Mouse (Mus musculus): Measurements from ENCODE around the gene Endov.

Endov gene

DNA sequence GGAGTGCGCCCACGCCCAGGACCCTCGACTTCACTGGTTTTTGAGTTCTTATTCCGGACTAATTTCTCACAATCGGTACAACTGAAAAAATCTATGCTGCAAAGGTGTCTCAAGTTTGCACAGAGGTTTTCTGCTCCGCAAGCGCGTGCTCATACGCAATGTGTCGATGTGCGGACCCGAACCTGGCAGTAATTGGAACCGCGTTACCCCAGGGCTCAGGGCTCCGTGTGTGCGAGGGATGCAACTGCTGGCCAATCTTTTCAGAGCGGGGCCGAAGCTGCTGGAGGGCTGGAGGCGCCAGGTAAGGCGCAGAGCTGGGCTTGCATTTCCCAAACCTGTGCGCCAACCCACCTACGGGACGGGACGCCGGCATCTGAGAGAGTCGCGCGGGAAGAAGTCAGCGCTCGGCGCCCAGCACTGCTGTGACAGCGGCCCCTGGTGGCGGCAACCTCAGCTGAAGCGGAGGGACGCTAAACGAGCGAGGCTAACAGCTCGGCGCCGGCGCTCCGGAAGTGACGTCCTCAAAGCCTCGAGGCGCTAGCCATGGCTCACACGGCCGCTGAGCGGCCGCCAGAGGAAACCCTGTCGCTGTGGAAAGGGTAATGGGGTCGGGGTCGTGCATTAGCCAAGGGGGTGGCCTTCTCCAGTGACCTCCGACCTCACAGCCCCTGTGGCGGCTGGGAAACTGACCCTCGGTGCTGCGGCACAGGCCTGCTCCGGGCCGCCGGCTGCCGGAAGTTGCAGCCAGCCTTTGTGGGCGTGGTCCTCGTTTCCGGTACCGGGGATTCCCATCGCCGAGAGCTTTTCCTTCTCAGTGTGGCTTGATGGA, at the start of gene Endov:
Gene Endov (plus strand): TSS at position 487 of the 829 bp plus-strand sequence.
- DNase-seq (ENCODE audit: low spot score): peak; percentile 97

GRCm38 (mm10) chr11:119442199-119442598, 48.9 kb upstream of the Endov start:
- no peak for DNase-seq (ENCODE audit: low spot score)

DNA sequence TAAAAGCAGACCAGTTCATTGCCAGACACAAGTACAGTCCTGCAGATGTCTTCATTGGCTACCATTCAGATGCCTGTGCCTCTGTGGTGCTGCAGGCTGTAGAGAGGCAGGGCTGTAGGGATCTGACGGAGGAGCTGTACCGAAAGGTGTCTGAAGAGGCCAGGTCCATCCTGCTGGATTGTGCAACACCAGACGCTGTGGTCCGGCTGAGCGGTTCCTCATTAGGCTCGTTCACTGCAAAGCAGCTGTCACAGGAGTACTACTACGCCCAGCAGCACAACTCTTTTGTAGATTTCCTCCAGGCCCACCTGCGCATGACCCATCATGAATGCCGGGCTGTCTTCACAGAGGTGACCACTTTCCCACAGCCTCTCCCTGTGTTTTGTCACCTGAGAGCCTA, 47.7 kb upstream of the Endov start:
- DNase-seq (ENCODE audit: low spot score): no peak

- peak; percentile 52 for DNase-seq (ENCODE audit: low spot score)
These were observed 35.0 kb upstream of the Endov start for GRCm38 (mm10) chr11:119456097-119456496.

DNA sequence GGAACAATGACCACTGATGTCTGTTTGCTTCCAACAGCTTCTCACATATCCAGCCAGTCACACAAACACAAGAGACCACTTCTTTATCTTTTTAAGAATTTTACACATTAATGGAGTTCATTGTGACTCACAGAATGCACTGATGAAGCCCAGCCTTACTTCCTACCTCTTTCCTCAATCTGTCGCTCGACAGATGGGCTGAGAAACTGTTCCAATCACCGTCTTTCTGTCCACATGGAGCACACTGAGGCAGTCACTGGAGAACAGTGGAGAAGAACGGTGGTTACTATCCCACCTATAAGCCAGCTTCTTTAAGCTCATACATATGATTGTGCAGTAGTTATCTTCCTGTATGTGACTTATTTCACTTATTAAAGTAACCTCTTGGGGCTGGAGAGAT, 13.3 kb upstream of the Endov start:
- DNase-seq (ENCODE audit: low spot score): no peak

DNA sequence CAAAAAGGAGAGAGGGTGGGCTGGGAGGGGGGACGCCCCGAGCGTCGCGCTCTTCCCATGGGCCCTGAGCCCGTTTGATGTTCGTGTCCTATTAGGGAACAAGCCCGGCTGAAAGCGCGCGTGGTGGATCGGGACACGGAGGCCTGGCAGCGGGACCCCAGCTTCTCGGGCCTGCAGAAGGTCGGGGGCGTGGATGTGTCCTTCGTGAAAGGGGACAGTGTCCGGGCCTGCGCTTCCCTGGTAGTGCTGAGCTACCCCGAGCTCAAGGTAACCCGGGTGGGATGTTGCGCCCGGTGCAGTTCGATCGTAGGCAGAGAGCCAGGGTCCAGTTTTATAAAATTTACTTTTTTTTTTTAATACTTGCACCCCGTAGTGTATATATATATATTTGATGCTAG, 542 bp downstream of the Endov start:
- no peak for DNase-seq (ENCODE audit: low spot score)

DNA sequence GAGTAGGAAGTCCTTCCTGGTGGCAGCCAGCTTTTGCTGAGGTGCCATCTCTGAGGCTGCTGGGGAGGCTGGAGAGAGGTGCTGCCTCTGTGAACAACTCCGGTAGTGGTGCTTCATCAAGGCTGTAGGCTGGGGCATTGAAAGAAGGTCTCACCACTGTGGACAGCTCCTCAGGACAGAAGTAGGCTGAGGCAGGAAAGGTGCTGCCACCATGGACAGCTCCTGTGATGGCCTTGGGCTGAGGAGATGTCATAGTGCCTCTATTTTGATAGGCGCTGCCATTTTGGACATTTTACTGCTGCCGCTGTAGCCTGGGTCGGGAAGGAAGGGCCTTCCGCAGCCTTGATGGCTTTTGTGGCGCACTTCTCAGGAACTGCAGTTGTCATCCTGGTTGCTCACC, 1.7 kb downstream of the Endov start:
- no peak for DNase-seq (ENCODE audit: low spot score)

DNA sequence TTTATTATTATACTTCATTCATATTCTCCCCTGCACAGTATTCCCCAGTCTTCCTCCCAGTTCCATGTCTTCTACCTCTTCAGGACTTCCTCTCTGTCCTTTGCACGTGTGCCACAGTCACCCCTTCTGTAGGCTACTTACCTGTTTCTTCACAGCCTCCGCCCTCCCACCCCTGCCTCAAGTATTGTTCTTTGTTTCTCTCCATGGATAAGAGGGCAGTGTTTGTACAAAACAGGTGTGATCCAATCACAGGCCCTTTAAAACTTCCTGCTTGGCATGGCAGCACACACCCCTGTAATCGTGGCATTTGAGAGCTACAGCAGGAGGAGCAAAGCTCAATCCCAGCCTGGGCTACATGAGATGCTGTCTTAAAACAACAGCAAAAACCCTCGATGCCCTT, 2.4 kb downstream of the Endov start:
- DNase-seq (ENCODE audit: low spot score): peak; percentile 45

GRCm38 (mm10) chr11:119496147-119496546, 5.0 kb downstream of the Endov start:
- DNase-seq (ENCODE audit: low spot score): no peak

- DNase-seq (ENCODE audit: low spot score): no peak
These were observed 6.3 kb downstream of the Endov start for GRCm38 (mm10) chr11:119497451-119497850.

DNA sequence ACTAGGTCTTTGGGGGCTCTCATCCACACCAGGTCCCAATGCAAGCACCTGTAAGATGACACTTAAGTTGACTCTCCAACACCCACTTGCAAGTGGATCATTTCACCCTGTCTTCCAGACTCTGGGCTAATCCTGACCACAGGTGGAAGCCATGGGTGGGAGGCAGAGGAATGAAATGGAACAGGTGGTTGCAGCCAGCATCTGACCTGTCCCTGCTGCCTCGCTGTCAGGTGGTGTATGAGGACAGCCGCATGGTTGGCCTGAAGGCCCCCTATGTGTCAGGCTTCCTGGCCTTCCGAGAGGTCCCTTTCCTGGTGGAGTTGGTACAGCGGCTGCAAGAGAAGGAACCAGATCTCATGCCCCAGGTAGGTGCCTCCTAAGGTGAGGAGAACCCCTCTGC, 8.2 kb downstream of the Endov start:
- no peak for DNase-seq (ENCODE audit: low spot score)

DNA sequence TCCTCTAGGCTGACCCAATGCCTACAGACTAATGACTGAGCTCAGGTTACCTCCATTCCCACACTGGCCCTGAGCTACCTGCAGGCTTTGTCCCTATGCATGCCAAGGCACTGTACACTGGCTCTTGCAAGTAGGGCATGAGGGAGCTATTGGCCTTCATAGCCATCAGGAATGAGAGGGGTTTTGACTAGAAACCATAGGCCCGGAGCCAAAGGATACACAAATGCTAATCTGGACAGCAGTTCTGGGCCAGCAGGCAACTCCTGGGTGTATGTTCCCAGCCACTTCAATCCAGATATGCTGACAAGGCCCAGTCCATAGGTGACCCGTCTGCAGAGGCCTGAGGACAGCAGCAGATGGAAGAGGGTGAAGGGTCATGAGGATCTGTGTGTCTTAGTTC, 8.9 kb downstream of the Endov start:
- no peak for DNase-seq (ENCODE audit: low spot score)

DNA sequence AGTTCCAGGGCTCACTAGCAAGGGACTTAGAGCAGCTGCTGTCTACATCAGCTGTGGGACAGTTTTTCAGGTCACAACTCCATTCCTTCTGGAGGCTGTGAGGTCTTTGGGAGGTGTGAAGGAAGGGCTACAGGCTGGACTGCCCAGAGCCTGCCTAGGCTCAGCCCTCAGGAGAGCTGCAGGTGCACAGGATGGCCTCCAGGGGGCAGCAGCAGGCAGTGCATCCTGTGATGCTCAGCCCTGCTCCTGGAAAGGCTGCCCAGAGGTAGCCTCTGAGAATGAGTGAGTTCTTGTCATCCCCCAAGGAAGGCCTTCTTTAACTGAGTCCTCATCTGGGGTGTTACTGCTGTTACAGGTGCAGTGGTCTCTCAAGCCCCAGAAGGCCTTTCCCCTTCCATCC, 12.5 kb downstream of the Endov start:
- peak; percentile 71 for DNase-seq (ENCODE audit: low spot score)

- no peak for DNase-seq (ENCODE audit: low spot score)
These were observed 15.2 kb downstream of the Endov start for GRCm38 (mm10) chr11:119506386-119506785.

DNA sequence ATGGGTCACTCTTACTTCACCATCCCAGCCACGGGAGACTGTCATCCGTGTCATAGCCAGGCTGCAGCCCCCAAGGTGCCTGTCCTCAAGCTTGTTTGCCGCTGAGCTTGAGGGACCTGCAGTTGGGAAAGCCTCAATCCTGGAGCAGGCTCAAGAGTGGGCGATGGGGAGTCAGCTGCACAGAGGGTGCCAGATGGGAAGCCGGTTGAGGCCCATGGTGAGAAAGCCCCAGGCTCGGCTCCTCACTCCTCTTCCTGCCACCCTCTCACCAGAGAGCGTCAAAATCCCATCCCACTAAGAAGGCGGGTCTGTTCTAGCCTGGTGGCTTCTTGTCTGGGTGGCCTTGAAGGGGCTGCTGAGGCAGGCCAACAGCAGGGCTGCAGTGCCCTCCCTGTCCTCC, 16.6 kb downstream of the Endov start:
- no peak for DNase-seq (ENCODE audit: low spot score)

DNA sequence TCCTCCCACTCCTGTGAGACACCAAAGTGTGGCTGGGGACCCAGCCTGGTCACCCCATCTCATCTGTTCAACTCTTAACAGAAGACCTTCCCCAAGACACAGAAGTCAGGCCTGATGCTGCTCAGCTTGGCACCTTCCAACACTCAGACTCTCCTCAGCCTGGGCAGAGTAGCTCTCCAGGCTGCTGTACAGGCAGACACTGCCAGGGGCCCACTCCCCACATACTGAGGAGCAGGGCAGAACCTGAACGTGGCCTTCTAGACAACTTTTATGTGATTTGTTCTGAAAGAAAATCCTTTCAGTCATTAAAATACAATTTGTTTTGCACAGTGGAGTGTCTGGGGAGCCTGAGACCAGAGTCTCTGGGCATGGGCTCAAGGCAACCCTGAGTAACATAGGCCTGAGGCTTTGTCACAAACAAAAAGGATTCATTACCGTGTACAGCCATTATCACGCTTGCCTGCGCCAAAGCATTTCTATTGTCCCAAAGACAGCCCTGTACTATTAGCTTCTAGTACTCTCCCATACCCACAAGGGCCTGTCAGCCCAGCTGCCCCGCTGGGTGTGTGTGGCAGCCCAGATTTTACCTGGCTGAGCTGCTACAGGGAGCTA, 18.1 kb downstream of the Endov start:
- DNase-seq (ENCODE audit: low spot score): no peak

DNA sequence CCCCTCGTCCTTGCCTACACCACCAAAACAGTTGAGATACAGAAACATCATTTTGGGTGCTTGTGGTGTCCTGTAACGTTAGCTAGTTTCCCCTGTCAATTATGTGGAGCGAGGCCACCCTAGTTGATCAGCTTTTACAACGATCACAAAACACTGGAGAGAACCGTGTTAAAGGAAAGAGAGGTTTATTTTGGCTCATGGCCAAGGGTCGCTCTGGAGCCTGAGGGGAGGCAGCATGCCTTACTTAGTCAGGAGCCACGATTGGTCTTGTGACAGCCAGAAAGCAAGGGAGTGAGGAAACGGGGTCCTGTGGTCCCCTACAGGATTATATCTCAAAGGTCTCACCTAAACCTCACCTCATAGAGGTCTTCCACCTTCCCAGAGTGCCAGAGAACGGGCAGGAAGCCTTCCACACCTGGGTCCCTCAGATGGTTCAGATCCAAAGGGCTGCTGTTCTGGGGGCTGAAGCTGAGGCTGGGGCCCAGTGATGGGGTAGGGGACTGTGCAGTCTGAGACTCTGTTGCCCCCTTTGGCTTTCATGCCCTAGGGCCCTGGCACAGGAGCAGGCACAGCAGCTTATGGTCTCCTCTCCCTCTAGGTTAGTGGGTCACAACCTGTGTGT, 22.0 kb downstream of the Endov start:
- no peak for DNase-seq (ENCODE audit: low spot score)

- no peak for DNase-seq (ENCODE audit: low spot score)
These were observed 23.1 kb downstream of the Endov start for GRCm38 (mm10) chr11:119514108-119514860.

DNA sequence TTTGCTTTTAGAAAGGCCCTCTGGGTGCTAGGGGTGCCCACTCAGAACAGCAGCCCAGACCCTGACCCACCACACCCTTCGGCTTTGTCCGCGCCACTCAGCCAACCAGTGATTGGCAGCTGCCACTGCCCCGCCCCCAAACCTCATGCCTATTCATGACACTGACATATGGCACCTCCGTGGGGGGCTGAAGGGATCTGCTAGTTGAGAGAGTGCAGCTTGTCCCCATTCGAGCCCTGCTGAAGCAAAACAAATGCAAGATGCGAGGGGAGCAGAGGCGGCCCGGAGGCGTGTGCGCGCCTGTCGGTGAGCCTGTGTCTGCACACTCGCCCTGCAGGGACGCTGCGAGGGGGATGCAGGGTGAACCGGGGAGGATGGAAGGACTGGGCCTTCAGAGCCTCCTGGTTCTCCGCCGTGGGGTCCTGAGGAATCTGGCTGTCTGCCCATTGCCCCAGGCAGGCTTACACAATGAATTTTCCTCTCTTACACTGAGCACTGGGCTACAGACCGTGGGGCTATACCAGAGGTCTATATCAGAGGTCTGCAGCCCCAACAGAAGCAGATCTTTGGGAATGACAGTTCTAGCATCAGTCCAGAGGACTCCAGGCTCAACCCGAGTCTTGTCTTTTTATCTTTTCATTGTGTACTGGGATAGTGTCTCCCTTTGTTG, 24.0 kb downstream of the Endov start:
- no peak for DNase-seq (ENCODE audit: low spot score)

DNA sequence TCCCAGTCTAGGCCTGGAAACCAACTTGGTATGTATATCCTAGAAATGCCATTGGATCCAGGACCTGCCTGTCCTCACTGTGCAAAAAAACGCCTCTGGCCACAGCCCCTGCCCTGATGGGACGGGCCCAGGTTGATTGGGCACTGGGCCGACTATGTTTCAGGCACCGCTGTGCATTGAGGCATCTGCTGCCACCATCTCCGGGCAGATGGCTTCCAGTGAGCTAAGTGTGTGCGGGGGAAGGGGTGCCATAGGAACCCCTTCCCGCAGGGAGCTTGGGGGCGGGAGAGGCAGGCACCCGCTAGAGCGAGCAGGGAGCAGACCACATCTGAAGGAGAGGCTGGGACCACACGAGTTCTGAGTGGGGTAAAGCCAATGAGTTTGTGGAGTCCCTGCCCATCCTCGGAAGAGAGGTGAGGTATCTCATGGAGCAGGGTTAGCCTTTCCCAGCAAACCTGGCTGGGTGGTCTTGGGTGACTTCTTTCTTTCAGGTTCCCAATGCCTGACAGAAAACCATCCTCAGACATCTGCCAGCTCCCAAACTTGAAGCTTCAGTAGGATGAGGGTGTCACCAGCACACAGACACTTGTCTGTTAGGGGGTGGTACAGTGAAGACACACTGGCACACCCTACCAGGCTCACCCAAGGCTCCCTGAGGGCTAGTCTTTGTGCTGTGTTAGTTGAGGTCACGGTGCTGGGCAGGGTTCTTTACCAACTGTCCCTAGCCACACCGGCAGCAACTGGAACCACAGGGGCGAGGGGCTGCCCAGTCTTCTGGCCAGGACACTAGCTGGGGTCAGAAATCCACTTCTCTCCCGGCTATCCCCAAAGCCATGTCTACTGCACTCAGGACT, 24.9 kb downstream of the Endov start:
- DNase-seq (ENCODE audit: low spot score): no peak

Data from lung, postnatal 25 days (tissue).